Mouse (Mus musculus): ENCODE data around the gene Vax2. TPM values are rescaled to one million over a fixed set of nuclear protein-coding genes. Genes with fewer than 3 reads are reported as not detected.

The Vax2 gene
- polyA plus RNA-seq, 1 experiment from 2014 or later: 1.9 TPM

DNA sequence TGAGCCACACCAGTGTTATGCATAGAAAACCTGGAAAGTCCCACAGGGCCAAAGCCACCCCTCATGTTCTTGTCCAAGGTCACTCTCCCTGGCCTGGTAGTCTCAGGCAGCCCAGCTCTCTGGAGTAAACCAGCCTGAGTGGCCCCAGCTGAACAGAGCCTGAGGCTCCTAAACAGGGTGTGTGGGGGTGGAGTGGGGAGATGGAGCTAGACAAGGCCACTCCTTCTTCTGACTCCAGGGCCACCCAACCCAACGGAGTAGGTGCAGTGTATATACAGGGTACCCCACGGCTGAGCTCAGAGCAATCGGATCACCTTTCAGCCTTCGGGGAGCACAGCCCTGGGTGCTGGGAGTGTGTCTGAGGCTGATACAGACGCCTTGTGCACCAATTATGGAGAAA lies 33.1 kb downstream of the Vax2 start:
- H3K4me1 ChIP-seq: peaks cover 32% of the 10 kb centered on the region
- DNase-seq (ENCODE audit: low spot score): no peak
- no peaks in the 10 kb centered on the region for H3K9me3 ChIP-seq (replicated peaks)
- no peak overlapping the region for H3K27ac ChIP-seq (replicated peaks)
- 71% methylated on average over 5 of the region's 5 CpGs for WGBS
- no peaks in the 10 kb centered on the region for H3K36me3 ChIP-seq
- no peak overlapping the region for H3K4me3 ChIP-seq
- H3K27me3 ChIP-seq (ENCODE audit: low read depth, poor library complexity, severe bottlenecking): peaks cover 74% of the 10 kb centered on the region

DNA sequence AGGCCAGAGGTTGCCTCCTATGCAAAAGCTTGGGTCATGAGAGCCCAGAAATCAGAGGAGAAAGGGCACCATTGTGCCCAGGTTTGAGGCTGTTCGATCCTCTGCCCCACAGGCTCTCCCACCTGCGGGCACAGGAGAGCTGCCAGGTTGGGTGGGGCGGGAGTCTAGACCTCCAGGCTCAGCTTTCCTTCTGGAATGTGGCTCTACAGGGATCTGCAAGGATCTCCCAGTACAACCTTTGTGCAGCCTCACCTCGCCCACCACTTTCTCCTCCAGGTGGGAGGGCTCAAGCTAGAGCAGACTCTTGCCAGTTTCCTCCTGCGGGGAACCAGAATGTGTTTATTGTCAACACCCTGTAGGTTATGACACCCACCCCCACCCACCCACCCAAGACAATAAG lies 33.5 kb downstream of the Vax2 start:
- whole genome bisulfite sequencing: 73% methylated on average over 5 of the region's 5 CpGs
- DNase-seq (ENCODE audit: low spot score): no peak
- peaks cover 78% of the 10 kb centered on the region for H3K27me3 ChIP-seq (ENCODE audit: low read depth, poor library complexity, severe bottlenecking)

DNA sequence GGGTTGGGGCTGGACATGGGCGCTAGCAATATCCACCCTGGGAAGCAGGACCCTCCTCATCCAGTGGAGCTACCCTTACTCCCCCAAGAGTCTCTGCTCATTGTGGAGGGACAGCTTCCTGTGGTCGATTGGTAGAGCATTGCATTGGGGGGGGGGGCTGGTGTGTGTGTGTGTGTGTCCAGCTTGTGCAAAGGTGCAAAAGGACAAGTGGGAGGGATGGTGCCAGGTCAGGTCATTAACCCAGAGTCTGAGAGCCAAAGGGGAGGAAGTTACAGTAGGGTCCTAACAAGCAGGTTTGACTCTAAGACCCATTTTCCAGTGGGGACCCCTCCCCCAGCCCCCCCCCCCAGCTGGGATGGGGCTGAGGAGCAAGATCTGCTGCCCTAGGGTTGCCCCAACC lies 34.4 kb downstream of the Vax2 start:
- Histone ChIP-seq H3K36me3 (no peaks in the 10 kb centered on the region), H3K9me3 (replicated peaks) (no peaks in the 10 kb centered on the region), H3K27me3 (ENCODE audit: low read depth, poor library complexity, severe bottlenecking) (peaks cover 81% of the 10 kb centered on the region), H3K4me1 (peaks cover 45% of the 10 kb centered on the region), H3K4me3 (no peak overlapping the region), H3K27ac (replicated peaks) (peak overlapping the region; percentile 23; the same call in 1 of the 2 replicates)
- DNase-seq (ENCODE audit: low spot score): no peak
- WGBS: 47% methylated on average over 2 of the region's 2 CpGs

More for the DNA sequence above, 33.5 kb downstream of the Vax2 start:
- Histone ChIP-seq H3K27ac (replicated peaks) (0 out of 2 replicates have a peak overlapping the region, but pooled peaks have one; percentile 9), H3K36me3 (no peaks in the 10 kb centered on the region), H3K4me1 (peaks cover 36% of the 10 kb centered on the region), H3K9me3 (replicated peaks) (no peaks in the 10 kb centered on the region), H3K4me3 (no peak overlapping the region)

DNA sequence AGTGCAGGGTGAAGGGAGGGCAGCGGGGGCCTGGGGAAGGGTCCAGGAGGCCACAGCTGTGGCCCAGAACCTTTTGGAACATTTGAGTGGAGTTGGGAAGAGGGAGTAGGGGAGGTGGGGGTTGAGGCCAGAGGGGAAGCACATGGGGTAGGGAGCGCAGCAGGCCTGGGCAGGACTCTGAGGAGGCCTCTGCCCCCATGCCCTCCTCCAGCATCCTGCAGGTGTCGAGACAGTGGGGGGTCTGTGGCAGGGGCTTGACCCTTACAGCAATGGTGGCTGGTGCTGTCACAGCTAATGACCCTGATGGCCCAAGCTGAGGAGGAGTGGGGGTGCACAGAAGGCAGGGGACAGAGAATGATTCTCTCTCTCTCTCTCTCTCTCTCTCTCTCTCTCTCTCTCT lies 38.2 kb downstream of the Vax2 start:
- Histone ChIP-seq H3K4me1 (peaks cover 39% of the 10 kb centered on the region), H3K9me3 (replicated peaks) (no peaks in the 10 kb centered on the region), H3K27ac (replicated peaks) (peak overlapping the region; percentile 23), H3K4me3 (no peak overlapping the region), H3K36me3 (no peaks in the 10 kb centered on the region), H3K27me3 (ENCODE audit: low read depth, poor library complexity, severe bottlenecking) (peaks cover 94% of the 10 kb centered on the region)
- 21% methylated on average over 3 of the region's 3 CpGs for WGBS
- DNase-seq (ENCODE audit: low spot score): no peak

DNA sequence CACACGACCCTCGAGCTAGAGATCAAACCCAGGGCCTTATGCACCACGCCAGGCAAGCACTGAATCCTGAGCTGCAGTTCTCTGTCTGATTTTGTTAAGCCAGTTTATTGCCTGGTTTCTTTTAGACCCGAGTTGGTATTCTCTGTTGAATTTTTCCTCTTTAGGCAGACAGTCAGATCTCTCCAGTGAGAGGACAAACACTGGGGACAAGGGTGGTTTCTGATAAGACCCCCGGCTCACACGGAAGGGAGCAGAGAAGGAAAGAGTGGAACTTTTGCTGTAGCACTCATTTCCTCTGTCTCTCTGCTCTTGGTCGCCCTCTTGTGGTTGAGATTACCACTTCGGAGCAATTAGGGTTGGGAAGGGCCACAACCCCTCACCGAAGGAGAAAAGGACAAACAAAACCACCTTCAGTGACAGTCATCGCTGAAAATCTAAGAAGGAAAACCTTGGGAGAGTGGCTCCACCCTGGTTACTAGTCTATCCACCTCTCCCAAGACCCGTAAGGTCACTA lies 39.2 kb downstream of the Vax2 start:
- H3K4me3 ChIP-seq: no peak overlapping the region
- H3K27me3 ChIP-seq (ENCODE audit: low read depth, poor library complexity, severe bottlenecking): peaks cover 94% of the 10 kb centered on the region
- H3K27ac ChIP-seq (replicated peaks): peak overlapping the region; percentile 35; the same call in 1 of the 2 replicates
- no peaks in the 10 kb centered on the region for H3K36me3 ChIP-seq
- peaks cover 32% of the 10 kb centered on the region for H3K4me1 ChIP-seq
- no peaks in the 10 kb centered on the region for H3K9me3 ChIP-seq (replicated peaks)
- peak; percentile 71 for DNase-seq (ENCODE audit: low spot score)
- WGBS: 8% methylated on average over 11 of the region's 11 CpGs

DNA sequence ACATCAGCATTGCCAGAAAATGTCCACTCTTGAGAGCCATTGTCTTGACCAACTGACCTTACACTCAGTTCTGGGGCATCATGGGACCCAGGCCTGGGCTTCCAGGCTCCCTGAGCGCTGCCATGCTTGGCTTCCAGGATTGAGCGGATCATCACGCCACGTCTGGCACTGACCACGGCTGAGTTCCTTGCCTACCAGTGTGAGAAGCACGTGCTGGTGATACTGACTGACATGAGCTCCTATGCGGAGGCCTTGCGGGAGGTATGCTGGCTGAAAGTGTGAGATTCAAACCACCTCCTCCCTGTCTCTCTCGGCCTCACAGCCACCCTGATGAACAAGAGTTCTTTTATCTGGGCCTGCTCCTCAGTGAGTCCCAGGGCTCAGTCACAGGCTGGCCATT lies 45.0 kb downstream of the Vax2 start:
- DNase-seq (ENCODE audit: low spot score): no peak
- WGBS: 76% methylated on average over 9 of the region's 9 CpGs
- Histone ChIP-seq H3K4me1 (peaks cover 7% of the 10 kb centered on the region), H3K27ac (replicated peaks) (no peak overlapping the region), H3K9me3 (replicated peaks) (no peaks in the 10 kb centered on the region), H3K27me3 (ENCODE audit: low read depth, poor library complexity, severe bottlenecking) (peaks cover 100% of the 10 kb centered on the region), H3K4me3 (no peak overlapping the region), H3K36me3 (no peaks in the 10 kb centered on the region)

GRCm38 (mm10) chr6:83762344-83762743 lies 51.3 kb downstream of the Vax2 start, which contains the start of gene Ankrd53:
Gene Ankrd53 (plus strand): TSS chr6:83762644.
- Histone ChIP-seq H3K9me3 (replicated peaks) (no peaks in the 10 kb centered on the region), H3K4me3 (peak within 1 kb of the TSS; percentile 48), H3K27me3 (ENCODE audit: low read depth, poor library complexity, severe bottlenecking) (peaks cover 85% of the 10 kb centered on the region), H3K27ac (replicated peaks) (no peak within 1 kb of the TSS; the same call in 1 of the 2 replicates), H3K36me3 (no peaks in the 10 kb centered on the region), H3K4me1 (peaks cover 23% of the 10 kb centered on the region)
- no peak for DNase-seq (ENCODE audit: low spot score)
- 13% methylated on average over 6 of the region's 6 CpGs for whole genome bisulfite sequencing

DNA sequence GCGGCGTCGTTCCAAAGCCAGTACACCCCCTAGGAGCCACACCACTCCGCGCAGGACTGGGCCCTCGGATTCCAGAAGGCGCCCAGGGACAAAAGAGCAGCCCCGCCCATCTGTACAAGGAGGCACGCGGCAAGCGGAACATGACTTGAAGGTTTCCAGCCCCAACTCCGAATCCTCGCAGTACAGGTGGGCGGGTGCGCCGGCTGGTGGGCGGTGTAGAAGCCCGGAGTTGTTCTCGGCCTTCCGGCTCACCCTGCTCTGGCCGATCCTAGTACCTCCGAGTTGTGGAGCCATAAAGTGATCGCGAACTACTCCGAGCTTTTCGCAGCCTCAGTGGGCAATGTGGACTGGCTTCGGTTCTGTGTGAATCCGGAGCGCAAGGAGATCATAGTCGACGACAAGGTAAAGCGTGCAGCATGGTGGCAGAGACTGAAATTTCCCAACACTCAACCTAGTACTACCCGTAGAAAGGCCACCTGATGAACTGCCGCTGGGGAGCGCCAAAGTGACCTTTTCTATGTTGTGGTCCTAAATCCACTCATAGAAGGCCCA lies 51.9 kb downstream of the Vax2 start:
- no peak overlapping the region; the same call in 1 of the 2 replicates for H3K27ac ChIP-seq (replicated peaks)
- WGBS: 1% methylated on average over 35 of the region's 35 CpGs
- peaks cover 79% of the 10 kb centered on the region for H3K27me3 ChIP-seq (ENCODE audit: low read depth, poor library complexity, severe bottlenecking)
- H3K4me3 ChIP-seq: peak overlapping the region; percentile 48
- DNase-seq (ENCODE audit: low spot score): peak; percentile 49
- H3K36me3 ChIP-seq: peaks cover 4% of the 10 kb centered on the region
- H3K9me3 ChIP-seq (replicated peaks): no peaks in the 10 kb centered on the region
- peaks cover 20% of the 10 kb centered on the region for H3K4me1 ChIP-seq

GRCm38 (mm10) chr6:83766982-83767381 lies 55.9 kb downstream of the Vax2 start:
- DNase-seq (ENCODE audit: low spot score): no peak
- H3K9me3 ChIP-seq (replicated peaks): no peaks in the 10 kb centered on the region
- peaks cover 38% of the 10 kb centered on the region for H3K27me3 ChIP-seq (ENCODE audit: low read depth, poor library complexity, severe bottlenecking)
- 87% methylated on average over 3 of the region's 3 CpGs for WGBS
- H3K4me3 ChIP-seq: no peak overlapping the region
- H3K27ac ChIP-seq (replicated peaks): no peak overlapping the region
- H3K4me1 ChIP-seq: peaks cover 13% of the 10 kb centered on the region
- H3K36me3 ChIP-seq: peaks cover 42% of the 10 kb centered on the region

GRCm38 (mm10) chr6:83768485-83768884 lies 57.4 kb downstream of the Vax2 start:
- WGBS: 88% methylated on average over 5 of the region's 5 CpGs
- no peak for DNase-seq (ENCODE audit: low spot score)
- Histone ChIP-seq H3K27me3 (ENCODE audit: low read depth, poor library complexity, severe bottlenecking) (peaks cover 23% of the 10 kb centered on the region), H3K4me1 (peaks cover 2% of the 10 kb centered on the region), H3K36me3 (peaks cover 55% of the 10 kb centered on the region), H3K27ac (replicated peaks) (no peak overlapping the region), H3K4me3 (no peak overlapping the region), H3K9me3 (replicated peaks) (no peaks in the 10 kb centered on the region)

DNA sequence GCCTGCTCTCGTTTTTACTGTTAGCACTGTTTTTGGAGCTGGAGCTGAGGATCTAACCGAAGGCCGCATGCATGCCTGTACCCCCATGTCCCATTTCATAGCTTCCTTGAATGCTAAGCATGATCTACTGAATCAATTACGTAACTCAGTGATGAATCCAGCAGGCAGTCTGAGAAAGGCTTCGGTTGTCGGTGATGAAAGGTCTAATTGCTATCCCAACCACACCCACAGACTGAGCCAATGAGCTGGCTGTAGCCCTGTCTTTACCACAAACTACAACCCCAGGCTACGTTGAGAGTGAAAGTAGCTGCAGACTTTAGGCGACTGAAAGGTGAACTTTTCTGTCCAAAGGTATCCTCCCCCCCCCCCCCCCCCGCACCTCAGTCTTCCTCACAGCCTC lies 63.1 kb downstream of the Vax2 start:
- no peak for DNase-seq (ENCODE audit: low spot score)
- H3K9me3 ChIP-seq (replicated peaks): no peaks in the 10 kb centered on the region
- H3K27ac ChIP-seq (replicated peaks): no peak overlapping the region
- H3K4me3 ChIP-seq: peak overlapping the region; percentile 95
- H3K4me1 ChIP-seq: peaks cover 31% of the 10 kb centered on the region
- WGBS: 73% methylated on average over 9 of the region's 9 CpGs
- peaks cover 42% of the 10 kb centered on the region for H3K36me3 ChIP-seq
- no peaks in the 10 kb centered on the region for H3K27me3 ChIP-seq (ENCODE audit: low read depth, poor library complexity, severe bottlenecking)

DNA sequence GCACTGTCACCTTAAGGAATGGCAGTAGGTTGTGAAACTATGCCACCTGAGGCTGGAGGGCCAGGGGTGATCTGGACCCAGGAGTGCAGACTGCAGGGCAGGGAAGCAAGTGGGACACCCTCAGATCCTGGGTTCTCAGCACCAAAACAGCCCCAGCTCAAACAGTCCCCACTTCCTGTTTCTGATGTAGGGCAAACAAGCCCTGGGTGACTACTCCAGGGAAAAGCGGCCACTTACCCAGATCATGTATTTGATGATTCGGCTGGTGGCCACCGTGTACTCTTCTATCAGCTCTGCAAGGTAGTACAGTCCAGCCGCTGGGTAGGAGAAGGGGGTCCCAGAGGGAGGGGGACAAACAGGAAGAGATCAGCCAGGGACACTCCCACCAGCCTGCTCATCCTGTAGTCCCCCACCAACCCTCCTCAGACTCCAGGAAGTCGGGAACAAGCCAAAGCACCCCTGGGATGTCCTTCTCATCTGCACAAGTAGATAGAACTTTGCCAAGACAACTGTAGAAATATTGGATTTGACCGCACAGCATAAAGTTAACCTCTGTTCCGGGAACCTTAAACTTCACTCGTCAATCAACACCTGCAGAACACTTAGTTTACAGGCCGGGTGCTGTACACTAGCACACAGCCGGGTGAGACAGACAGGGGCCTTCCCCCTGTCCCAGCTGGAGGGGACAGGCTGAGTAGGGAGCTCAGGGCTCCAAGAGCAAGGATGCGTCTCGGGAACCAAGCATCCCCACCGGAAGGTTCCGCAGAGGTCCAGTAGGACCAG lies 63.9 kb downstream of the Vax2 start:
- peak overlapping the region; percentile 95 for H3K4me3 ChIP-seq
- H3K27ac ChIP-seq (replicated peaks): peak overlapping the region; percentile 93
- peak; percentile 27 for DNase-seq (ENCODE audit: low spot score)
- WGBS: 2% methylated on average over 14 of the region's 14 CpGs
- no peaks in the 10 kb centered on the region for H3K9me3 ChIP-seq (replicated peaks)
- peaks cover 31% of the 10 kb centered on the region for H3K4me1 ChIP-seq
- peaks cover 34% of the 10 kb centered on the region for H3K36me3 ChIP-seq
- H3K27me3 ChIP-seq (ENCODE audit: low read depth, poor library complexity, severe bottlenecking): no peaks in the 10 kb centered on the region
